Mouse (Mus musculus) embryonic facial prominence, embryonic 12.5 days (tissue): ENCODE measurements around the gene Ccnb1ip1. TPM values are rescaled to one million over a fixed set of nuclear protein-coding genes. Genes with fewer than 3 reads are reported as not detected.
"Not testable (repeated sequence)": the region's sequence is repeated elsewhere in the genome, so short reads cannot be mapped to it uniquely, and the experiment has no call there.

Experiments used
- ATAC-seq: fragments of 200-750 bp; cut with Nextera tagmentation; 2 replicates; pipeline ENCODE4 v1.8.0; 2017; ENCODE audit not compliant: insufficient number of reproducible peaks, insufficient read depth, low FRiP score, low TSS enrichment
- H3K27ac ChIP-seq: fragments of 300-500 bp; sonication (generic); 2 replicates; pipeline ENCODE4 v1.5.1; 2016; ENCODE audit warnings: mild to moderate bottlenecking
- H3K27me3 ChIP-seq: fragments of 300-500 bp; sonication (generic); 2 replicates; pipeline ENCODE4 v1.6.1; 2016; ENCODE audit warnings: mild to moderate bottlenecking, moderate library complexity
- H3K36me3 ChIP-seq: fragments of 300-500 bp; sonication (generic); 2 replicates; pipeline ENCODE4 v1.6.1; 2016; ENCODE audit warnings: mild to moderate bottlenecking
- H3K4me1 ChIP-seq: fragments of 300-500 bp; sonication (generic); 2 replicates; pipeline ENCODE4 v1.6.1; 2016
- H3K4me2 ChIP-seq: fragments of 300-500 bp; sonication (generic); replicated peaks from 2 replicates; pipeline ENCODE4 v1.6.1; 2016; ENCODE audit warnings: mild to moderate bottlenecking, moderate library complexity
- H3K4me3 ChIP-seq: fragments of 300-500 bp; sonication (generic); 2 replicates; pipeline ENCODE4 v1.5.1; 2016; ENCODE audit warnings: mild to moderate bottlenecking
- H3K9ac ChIP-seq: fragments of 300-500 bp; sonication (generic); 2 replicates; pipeline ENCODE4 v1.6.1; 2016; ENCODE audit warnings: mild to moderate bottlenecking, moderate library complexity
- H3K9me3 ChIP-seq: fragments of 300-500 bp; sonication (generic); 2 replicates; pipeline ENCODE4 v1.6.1; 2016; ENCODE audit warnings: mild to moderate bottlenecking, moderate library complexity
- WGBS: fragments of 180-500 bp; shearing (Covaris S2); methylation state at CpG from one replicate; pipeline ENCODE4 v1.1.7; 2016; 5-methylcytosine and 5-hydroxymethylcytosine counted together
- polyA plus RNA-seq: library from polyadenylated mRNA; unstranded; fragments of >200 nt; fragmentation: Nextera tagmentation; extraction: Ambion mirVana; gene quantifications from 2 replicates; pipeline ENCODE4 v1.2.1, GENCODE M21; 2016

The Ccnb1ip1 gene
- polyA plus RNA-seq: not detected in 2 replicates

- WGBS: under 1% methylated on average over 42 of the region's 42 CpGs
- ATAC-seq: peak; percentile 99
These were observed at the start of gene Ccnb1ip1, which contains the start of gene Parp2 for GRCm38 (mm10) chr14:50807487-50808072. TSS of gene Ccnb1ip1 (minus strand) at chr14:50807732. TSS of gene Parp2 (plus strand) at chr14:50807841.

GRCm38 (mm10) chr14:50855788-50856187 is 48.3 kb upstream of the Ccnb1ip1 start:
- Histone ChIP-seq H3K4me1 (no peaks in the 10 kb centered on the region), H3K9me3 (no peaks in the 10 kb centered on the region), H3K36me3 (no peaks in the 10 kb centered on the region), H3K4me3 (no peak overlapping the region), H3K27ac (no peak overlapping the region), H3K27me3 (no peaks in the 10 kb centered on the region), H3K9ac (no peak overlapping the region), H3K4me2 (no peak overlapping the region)
- WGBS: 87% methylated on average over 5 of the region's 5 CpGs
- no peak for ATAC-seq

More at GRCm38 (mm10) chr14:50807487-50808072, at the start of gene Ccnb1ip1, which contains the start of gene Parp2:
- Histone ChIP-seq H3K36me3 (peaks cover 24% of the 10 kb centered on the region; the same call in 1 of the 2 replicates), H3K9ac (peak within 1 kb of the TSS; percentile 65), H3K4me3 (peak within 1 kb of the TSS; percentile 53), H3K9me3 (no peaks in the 10 kb centered on the region), H3K4me2 (peak within 1 kb of the TSS; percentile 51), H3K27ac (peak within 1 kb of the TSS; percentile 90), H3K27me3 (no peaks in the 10 kb centered on the region), H3K4me1 (no peaks in the 10 kb centered on the region; the same call in 1 of the 2 replicates)

GRCm38 (mm10) chr14:50837236-50837635 is 29.7 kb upstream of the Ccnb1ip1 start:
- no peak overlapping the region for H3K9ac ChIP-seq
- no peaks in the 10 kb centered on the region for H3K27me3 ChIP-seq
- H3K4me3 ChIP-seq: no peak overlapping the region
- H3K27ac ChIP-seq: no peak overlapping the region
- no peaks in the 10 kb centered on the region for H3K36me3 ChIP-seq
- no peak for ATAC-seq
- WGBS: 57% methylated on average over 6 of the region's 6 CpGs
- H3K4me2 ChIP-seq: no peak overlapping the region
- no peaks in the 10 kb centered on the region for H3K9me3 ChIP-seq
- H3K4me1 ChIP-seq: no peaks in the 10 kb centered on the region

- no peaks in the 10 kb centered on the region for H3K27me3 ChIP-seq
- H3K9me3 ChIP-seq: no peaks in the 10 kb centered on the region
- no peak overlapping the region for H3K4me2 ChIP-seq
- H3K9ac ChIP-seq: no peak overlapping the region
- WGBS: 41% methylated on average over 2 of the region's 2 CpGs
- H3K4me1 ChIP-seq: no peaks in the 10 kb centered on the region
- 0 out of 2 replicates have a peak overlapping the region, but pooled peaks have one; percentile 5 for H3K27ac ChIP-seq
- ATAC-seq: no peak
- no peak overlapping the region for H3K4me3 ChIP-seq
- no peaks in the 10 kb centered on the region for H3K36me3 ChIP-seq
These were observed 26.9 kb upstream of the Ccnb1ip1 start for GRCm38 (mm10) chr14:50834435-50834834.

- Histone ChIP-seq H3K27ac (peak overlapping the region; percentile 5; the same call in 1 of the 2 replicates), H3K4me1 (no peaks in the 10 kb centered on the region), H3K36me3 (no peaks in the 10 kb centered on the region), H3K4me3 (no peak overlapping the region), H3K9ac (no peak overlapping the region), H3K4me2 (no peak overlapping the region), H3K9me3 (no peaks in the 10 kb centered on the region), H3K27me3 (no peaks in the 10 kb centered on the region)
- 88% methylated on average over 10 of the region's 10 CpGs for WGBS
- no peak for ATAC-seq
These were observed 26.4 kb upstream of the Ccnb1ip1 start for GRCm38 (mm10) chr14:50833964-50834363.

- no peak for ATAC-seq
- H3K27me3 ChIP-seq: no peaks in the 10 kb centered on the region
- no peaks in the 10 kb centered on the region for H3K9me3 ChIP-seq
- H3K4me2 ChIP-seq: no peak overlapping the region
- no peak overlapping the region for H3K27ac ChIP-seq
- no peak overlapping the region for H3K9ac ChIP-seq
- no peaks in the 10 kb centered on the region for H3K4me1 ChIP-seq
- H3K4me3 ChIP-seq: no peak overlapping the region
- 63% methylated on average over 3 of the region's 3 CpGs for WGBS
- H3K36me3 ChIP-seq: no peaks in the 10 kb centered on the region
These were observed 22.3 kb upstream of the Ccnb1ip1 start for GRCm38 (mm10) chr14:50829878-50830277.

- Histone ChIP-seq H3K4me3 (no peak overlapping the region), H3K9me3 (no peaks in the 10 kb centered on the region), H3K27ac (no peak overlapping the region), H3K27me3 (no peaks in the 10 kb centered on the region), H3K4me2 (no peak overlapping the region), H3K9ac (no peak overlapping the region), H3K36me3 (peaks cover 24% of the 10 kb centered on the region), H3K4me1 (no peaks in the 10 kb centered on the region)
- no peak for ATAC-seq
- 91% methylated on average over 4 of the region's 4 CpGs for WGBS
These were observed 19.0 kb upstream of the Ccnb1ip1 start for GRCm38 (mm10) chr14:50826579-50826978.

- Histone ChIP-seq H3K4me1 (no peaks in the 10 kb centered on the region), H3K36me3 (peaks cover 47% of the 10 kb centered on the region), H3K27me3 (no peaks in the 10 kb centered on the region), H3K27ac (no peak overlapping the region), H3K9ac (no peak overlapping the region), H3K4me3 (no peak overlapping the region), H3K4me2 (no peak overlapping the region), H3K9me3 (no peaks in the 10 kb centered on the region)
- ATAC-seq: no peak
- 86% methylated on average over 9 of the region's 9 CpGs for WGBS
These were observed 16.7 kb upstream of the Ccnb1ip1 start for GRCm38 (mm10) chr14:50824219-50824618.

- ATAC-seq: no peak
- no peak overlapping the region for H3K4me3 ChIP-seq
- H3K4me2 ChIP-seq: no peak overlapping the region
- H3K36me3 ChIP-seq: peaks cover 53% of the 10 kb centered on the region
- H3K27ac ChIP-seq: no peak overlapping the region
- H3K27me3 ChIP-seq: no peaks in the 10 kb centered on the region
- H3K9ac ChIP-seq: no peak overlapping the region
- whole genome bisulfite sequencing: 75% methylated on average over 2 of the region's 2 CpGs
- no peaks in the 10 kb centered on the region for H3K4me1 ChIP-seq
- H3K9me3 ChIP-seq: no peaks in the 10 kb centered on the region
These were observed 15.7 kb upstream of the Ccnb1ip1 start for GRCm38 (mm10) chr14:50823240-50823639.

GRCm38 (mm10) chr14:50813060-50813459 is 5.5 kb upstream of the Ccnb1ip1 start:
- 92% methylated on average over 2 of the region's 2 CpGs for WGBS
- Histone ChIP-seq H3K4me2 (no peak overlapping the region), H3K36me3 (peaks cover 70% of the 10 kb centered on the region), H3K4me3 (no peak overlapping the region), H3K9me3 (no peaks in the 10 kb centered on the region), H3K27me3 (no peaks in the 10 kb centered on the region), H3K27ac (no peak overlapping the region), H3K9ac (no peak overlapping the region), H3K4me1 (no peaks in the 10 kb centered on the region; the same call in 1 of the 2 replicates)
- no peak for ATAC-seq

- H3K4me1 ChIP-seq, H3K27me3 ChIP-seq, H3K27ac ChIP-seq, H3K4me3 ChIP-seq, H3K9me3 ChIP-seq, H3K9ac ChIP-seq, ATAC-seq: not testable (repeated sequence)
- WGBS: 84% methylated on average over 5 of the region's 5 CpGs
- H3K4me2 ChIP-seq: peak overlapping the region; percentile 51
- H3K36me3 ChIP-seq: peaks cover 13% of the 10 kb centered on the region; the same call in 1 of the 2 replicates
These were observed 1.1 kb downstream of the Ccnb1ip1 start for GRCm38 (mm10) chr14:50806469-50806868.

- H3K9ac ChIP-seq: no peak overlapping the region
- H3K4me3 ChIP-seq: no peak overlapping the region
- ATAC-seq: no peak
- H3K27ac ChIP-seq: no peak overlapping the region
- H3K27me3 ChIP-seq: no peaks in the 10 kb centered on the region
- H3K4me2 ChIP-seq: no peak overlapping the region
- no peaks in the 10 kb centered on the region for H3K36me3 ChIP-seq
- no peaks in the 10 kb centered on the region; the same call in 1 of the 2 replicates for H3K4me1 ChIP-seq
- 71% methylated on average over 13 of the region's 13 CpGs for WGBS
- no peaks in the 10 kb centered on the region for H3K9me3 ChIP-seq
These were observed 2.8 kb downstream of the Ccnb1ip1 start for GRCm38 (mm10) chr14:50804683-50805082.
